Mouse (Mus musculus): ENCODE measurements around the gene Rnf208. TPM values are rescaled to one million over a fixed set of nuclear protein-coding genes. Genes with fewer than 3 reads are reported as not detected.

Rnf208 gene
- polyA plus RNA-seq, 1 experiment from 2014 or later, result 24.2 TPM

GRCm38 (mm10) chr2:25239766-25240165 lies 2.3 kb upstream of the Rnf208 start:
- no peak overlapping the region for H3K4me3 ChIP-seq (replicated peaks; ENCODE audit: low read depth, low read length)
- 88% methylated on average over 3 of the region's 3 CpGs for WGBS
- DNase-seq (ENCODE audit: low spot score), result no peak
- H3K4me1 ChIP-seq (replicated peaks; ENCODE audit: insufficient read depth, low read length), result peaks cover 20% of the 10 kb centered on the region
- H3K9me3 ChIP-seq (replicated peaks; ENCODE audit: low read length), result no peaks in the 10 kb centered on the region
- no peak overlapping the region for H3K9ac ChIP-seq (ENCODE audit: low read depth, low read length)
- TF ChIP-seq CTCF (IDR thresholded peaks at IDR 0.05; ENCODE audit: low read depth), result no peak
- no peaks in the 10 kb centered on the region for H3K27me3 ChIP-seq (ENCODE audit: insufficient read depth, low read length)
- no peak for ATAC-seq (replicated peaks; ENCODE audit: low FRiP score, low read depth)
- no peaks in the 10 kb centered on the region for H3K36me3 ChIP-seq (ENCODE audit: insufficient read depth, low read length)
- H3K27ac ChIP-seq, result no peak overlapping the region
- no peak overlapping the region for H3K4me2 ChIP-seq (ENCODE audit: low read length)

- peak overlapping the region; percentile 36; the same call in 1 of the 2 replicates for H3K9ac ChIP-seq (ENCODE audit: low read depth, low read length)
Observed at GRCm38 (mm10) chr2:25240310-25240709, 1.7 kb upstream of the Rnf208 start.

GRCm38 (mm10) chr2:25240723-25241437 lies 1.2 kb upstream of the Rnf208 start:
- TF ChIP-seq CTCF (IDR thresholded peaks at IDR 0.05; ENCODE audit: low read depth), result no peak
- H3K4me2 ChIP-seq (ENCODE audit: low read length), result peak overlapping the region; percentile 92
- no peaks in the 10 kb centered on the region for H3K27me3 ChIP-seq (ENCODE audit: insufficient read depth, low read length)
- DNase-seq (ENCODE audit: low spot score), result peak; percentile 85
- no peaks in the 10 kb centered on the region for H3K36me3 ChIP-seq (ENCODE audit: insufficient read depth, low read length)
- peak overlapping the region; percentile 28; the same call in 1 of the 2 replicates for H3K9ac ChIP-seq (ENCODE audit: low read depth, low read length)
- no peaks in the 10 kb centered on the region for H3K9me3 ChIP-seq (replicated peaks; ENCODE audit: low read length)
- peak; percentile 84 for ATAC-seq (replicated peaks; ENCODE audit: low FRiP score, low read depth)
- 2% methylated on average over 29 of the region's 29 CpGs for WGBS
- peak overlapping the region; percentile 26 for H3K4me3 ChIP-seq (replicated peaks; ENCODE audit: low read depth, low read length)
- peak overlapping the region; percentile 59 for H3K27ac ChIP-seq
- peaks cover 20% of the 10 kb centered on the region for H3K4me1 ChIP-seq (replicated peaks; ENCODE audit: insufficient read depth, low read length)

More at GRCm38 (mm10) chr2:25240310-25240709, 1.7 kb upstream of the Rnf208 start:
- 51% methylated on average over 8 of the region's 8 CpGs for WGBS
- Histone ChIP-seq H3K9me3 (replicated peaks; ENCODE audit: low read length) (no peaks in the 10 kb centered on the region), H3K4me1 (replicated peaks; ENCODE audit: insufficient read depth, low read length) (peaks cover 20% of the 10 kb centered on the region), H3K4me2 (ENCODE audit: low read length) (peak overlapping the region; percentile 92), H3K27ac (peak overlapping the region; percentile 59), H3K27me3 (ENCODE audit: insufficient read depth, low read length) (no peaks in the 10 kb centered on the region), H3K36me3 (ENCODE audit: insufficient read depth, low read length) (no peaks in the 10 kb centered on the region), H3K4me3 (replicated peaks; ENCODE audit: low read depth, low read length) (peak overlapping the region; percentile 26; the same call in 1 of the 2 replicates)
- no peak for TF ChIP-seq CTCF (IDR thresholded peaks at IDR 0.05; ENCODE audit: low read depth)
- ATAC-seq (replicated peaks; ENCODE audit: low FRiP score, low read depth) (no peak), DNase-seq (ENCODE audit: low spot score) (no peak)

GRCm38 (mm10) chr2:25241438-25241775 lies 648 bp upstream of the Rnf208 start:
- no peak overlapping the region for H3K9ac ChIP-seq (ENCODE audit: low read depth, low read length)
- ATAC-seq (replicated peaks; ENCODE audit: low FRiP score, low read depth), result 0 out of 2 replicates have a peak, but pooled peaks have one; percentile 10
- no peaks in the 10 kb centered on the region for H3K27me3 ChIP-seq (ENCODE audit: insufficient read depth, low read length)
- TF ChIP-seq CTCF (IDR thresholded peaks at IDR 0.05; ENCODE audit: low read depth), result no peak
- H3K4me1 ChIP-seq (replicated peaks; ENCODE audit: insufficient read depth, low read length), result peaks cover 20% of the 10 kb centered on the region
- peak overlapping the region; percentile 26; the same call in 1 of the 2 replicates for H3K4me3 ChIP-seq (replicated peaks; ENCODE audit: low read depth, low read length)
- DNase-seq (ENCODE audit: low spot score), result no peak
- peak overlapping the region; percentile 59; the same call in 1 of the 2 replicates for H3K27ac ChIP-seq
- H3K36me3 ChIP-seq (ENCODE audit: insufficient read depth, low read length), result no peaks in the 10 kb centered on the region
- WGBS, result 14% methylated on average over 6 of the region's 6 CpGs
- peak overlapping the region; percentile 92 for H3K4me2 ChIP-seq (ENCODE audit: low read length)
- H3K9me3 ChIP-seq (replicated peaks; ENCODE audit: low read length), result no peaks in the 10 kb centered on the region

DNA sequence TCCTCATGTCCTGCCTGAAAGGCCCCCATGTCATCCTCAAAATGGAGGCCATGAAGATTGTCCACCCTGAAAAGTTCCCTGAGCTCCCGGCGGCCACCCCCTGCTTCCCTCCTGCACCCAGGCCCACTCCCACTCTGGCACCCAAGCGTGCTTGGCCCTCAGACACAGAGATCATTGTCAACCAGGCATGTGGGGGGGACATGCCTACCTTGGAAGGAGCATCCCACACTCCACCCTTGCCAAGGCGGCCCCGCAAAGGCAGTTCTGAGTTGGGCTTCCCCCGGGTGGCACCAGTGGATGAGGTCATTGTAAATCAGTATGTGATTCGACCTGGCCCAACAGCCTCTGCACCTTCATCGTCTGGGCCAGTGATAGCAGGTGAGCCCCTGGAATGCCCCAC lies 1.3 kb downstream of the Rnf208 start:
- H3K4me3 ChIP-seq (replicated peaks; ENCODE audit: low read depth, low read length), result no peak overlapping the region
- H3K9me3 ChIP-seq (replicated peaks; ENCODE audit: low read length), result no peaks in the 10 kb centered on the region
- ATAC-seq (replicated peaks; ENCODE audit: low FRiP score, low read depth) (no peak), DNase-seq (ENCODE audit: low spot score) (no peak)
- WGBS, result 71% methylated on average over 8 of the region's 8 CpGs
- H3K36me3 ChIP-seq (ENCODE audit: insufficient read depth, low read length), result no peaks in the 10 kb centered on the region
- no peak overlapping the region for H3K9ac ChIP-seq (ENCODE audit: low read depth, low read length)
- peak overlapping the region; percentile 92 for H3K4me2 ChIP-seq (ENCODE audit: low read length)
- TF ChIP-seq CTCF (IDR thresholded peaks at IDR 0.05; ENCODE audit: low read depth), result no peak
- H3K27me3 ChIP-seq (ENCODE audit: insufficient read depth, low read length), result no peaks in the 10 kb centered on the region
- H3K4me1 ChIP-seq (replicated peaks; ENCODE audit: insufficient read depth, low read length), result peaks cover 20% of the 10 kb centered on the region
- no peak overlapping the region for H3K27ac ChIP-seq

- ATAC-seq (replicated peaks; ENCODE audit: low FRiP score, low read depth) (no peak), DNase-seq (ENCODE audit: low spot score) (no peak)
- 90% methylated on average over 4 of the region's 4 CpGs for WGBS
- H3K36me3 ChIP-seq (ENCODE audit: insufficient read depth, low read length), result peaks cover 2% of the 10 kb centered on the region
- H3K9me3 ChIP-seq (replicated peaks; ENCODE audit: low read length), result no peaks in the 10 kb centered on the region
- peaks cover 20% of the 10 kb centered on the region for H3K4me1 ChIP-seq (replicated peaks; ENCODE audit: insufficient read depth, low read length)
- no peak overlapping the region for H3K27ac ChIP-seq
- no peak overlapping the region for H3K9ac ChIP-seq (ENCODE audit: low read depth, low read length)
- H3K4me3 ChIP-seq (replicated peaks; ENCODE audit: low read depth, low read length), result no peak overlapping the region
- no peak overlapping the region for H3K4me2 ChIP-seq (ENCODE audit: low read length)
- H3K27me3 ChIP-seq (ENCODE audit: insufficient read depth, low read length), result no peaks in the 10 kb centered on the region
- no peak for TF ChIP-seq CTCF (IDR thresholded peaks at IDR 0.05; ENCODE audit: low read depth)
Observed at GRCm38 (mm10) chr2:25244144-25244543, 2.1 kb downstream of the Rnf208 start.
